ENCODE assay signal across 8 mouse cellular contexts in the genomic region with DNA sequence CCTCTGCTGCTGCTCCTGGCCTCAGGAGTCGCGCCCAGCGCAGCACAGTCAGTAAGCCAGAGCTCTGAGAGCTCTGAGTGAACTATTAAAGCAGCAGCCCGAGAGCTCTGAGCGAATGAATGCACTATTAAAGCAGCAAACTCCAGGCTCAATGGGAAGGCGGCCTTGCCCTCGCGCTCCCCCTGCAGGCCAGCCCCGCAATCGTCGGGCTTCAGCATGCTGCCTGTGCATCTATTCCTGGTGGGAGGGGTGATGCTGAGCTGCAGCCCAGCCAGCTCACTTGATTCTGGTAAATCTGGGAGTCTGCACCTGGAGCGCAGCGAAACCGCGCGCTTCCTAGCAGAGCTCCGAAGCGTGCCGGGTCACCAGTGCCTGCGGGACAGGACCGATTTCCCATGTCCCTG. TPM values are rescaled to one million over a fixed set of nuclear protein-coding genes. Genes with fewer than 3 reads are reported as not detected.
DNase-seq lines count a peak whose midpoint lies in the region; ATAC-seq and TF ChIP-seq lines count a peak whose summit lies in the region.
"Not testable (repeated sequence)": the region's sequence is repeated elsewhere in the genome, so short reads cannot be mapped to it uniquely, and the experiment has no call there.

No protein-coding gene starts in this region.

- ATAC-seq in embryonic facial prominence, embryonic 14.5 days (ENCODE audit: low read depth): peak; percentile 100
- peak; percentile 100 for ATAC-seq in intestine, postnatal 0 days
- ATAC-seq in megakaryocyte, adult 5-6 weeks (ENCODE audit: poor library complexity, severe bottlenecking): peak; percentile 100

- H3K27me3 ChIP-seq in embryonic facial prominence, embryonic 14.5 days (replicated peaks; ENCODE audit: control insufficient read depth, insufficient read depth, low read length); intestine, postnatal 0 days (replicated peaks; ENCODE audit: control insufficient read depth, insufficient read depth, low read length): not testable (repeated sequence)

- peak overlapping the region; percentile 93 for H3K27ac ChIP-seq in embryonic facial prominence, embryonic 14.5 days (replicated peaks; ENCODE audit: low read depth, low read length)
- H3K27ac ChIP-seq in intestine, postnatal 0 days (ENCODE audit: low read depth, low read length): peak overlapping the region; percentile 91; the same call in 1 of the 2 replicates

- peak overlapping the region; percentile 75 for H3K9ac ChIP-seq in embryonic facial prominence, embryonic 14.5 days (ENCODE audit: low read depth, low read length)
- H3K9ac ChIP-seq in intestine, postnatal 0 days (ENCODE audit: low read depth, low read length): peak overlapping the region; percentile 68; the same call in 1 of the 2 replicates

- peak overlapping the region; percentile 49 for H3K4me3 ChIP-seq in embryonic facial prominence, embryonic 14.5 days (ENCODE audit: low read depth, low read length)
- H3K4me3 ChIP-seq in intestine, postnatal 0 days (ENCODE audit: low read depth, low read length): peak overlapping the region; percentile 48

- intact Hi-C loops in left cerebral cortex, postnatal 10 days (cut with DNase I): not testable (repeated sequence)

- WGBS in embryonic facial prominence, embryonic 14.5 days: 0% methylated on average over 8 of the region's 21 CpGs
- WGBS in intestine, postnatal 0 days: 0% methylated on average over 18 of the region's 21 CpGs

- not testable (repeated sequence) for H3K9me3 ChIP-seq in embryonic facial prominence, embryonic 14.5 days (ENCODE audit: control insufficient read depth, low read length); intestine, postnatal 0 days (ENCODE audit: control insufficient read depth)

- H3K36me3 ChIP-seq in embryonic facial prominence, embryonic 14.5 days (ENCODE audit: control insufficient read depth, insufficient read depth, low read length); intestine, postnatal 0 days (ENCODE audit: control insufficient read depth, insufficient read depth): not testable (repeated sequence)

- H3K4me2 ChIP-seq in embryonic facial prominence, embryonic 14.5 days (ENCODE audit: low read depth, low read length): peak overlapping the region; percentile 68
- peak overlapping the region; percentile 85 for H3K4me2 ChIP-seq in intestine, postnatal 0 days (replicated peaks; ENCODE audit: low read depth)

- not testable (repeated sequence) for H3K4me1 ChIP-seq in embryonic facial prominence, embryonic 14.5 days (ENCODE audit: control insufficient read depth, insufficient read depth, low read length); intestine, postnatal 0 days (replicated peaks; ENCODE audit: control insufficient read depth, insufficient read depth, low read length)

- peak; percentile 77 for TF ChIP-seq CTCF in intestine, postnatal 0 days (IDR thresholded peaks at IDR 0.05; ENCODE audit: low read depth)

- DNase-seq in adrenal gland, postnatal 36 days: peak; percentile 82
- peak; percentile 97 for DNase-seq in embryonic facial prominence, embryonic 14.5 days (ENCODE audit: low spot score)
- DNase-seq in heart, adult 18-20 months: peak; percentile 91 to 93
- peak; percentile 82 to 87 for DNase-seq in left cerebral cortex, postnatal 10 days (ENCODE audit: extremely low spot score in 1 of 2, low spot score in 2 of 2)
- DNase-seq in right cerebral cortex, adult 2 months (ENCODE audit: low spot score in 2 of 2): peak; percentile 92 to 95
- peak; percentile 87 to 100 for DNase-seq in urinary bladder, adult 18-20 months (ENCODE audit: low spot score in 2 of 2)

RNA-seq across cellular contexts. Expression of a gene that starts 2.3 kb away (rescaled TPM):
- total RNA-seq in adrenal gland, postnatal 36 days (2021): under 1 TPM in 1 of 2 experiments, not detected in 1; 0.20 TPM
- polyA plus RNA-seq in embryonic facial prominence, embryonic 14.5 days (2014; fragmentation: Nextera tagmentation; extraction: Ambion mirVana): 0.17 and 0.28 TPM in 2 replicates
- total RNA-seq in heart, adult 18-20 months (2021): not detected
- polyA plus RNA-seq in intestine, postnatal 0 days (2015; fragmentation: Nextera tagmentation; extraction: Ambion mirVana): 0.20 TPM in 1 of 2 replicates, not detected in the other
- total RNA-seq in left cerebral cortex, postnatal 10 days (2021): not detected
- not detected in 2 replicates for total RNA-seq in megakaryocyte, adult 5-6 weeks (2015)
- total RNA-seq in megakaryocyte, adult 5-6 weeks (2017): 0.18 and 0.20 TPM in 2 replicates

RNA-seq across cellular contexts. Expression of a gene that starts 3.0 kb away (rescaled TPM):
- not detected for total RNA-seq in adrenal gland, postnatal 36 days (2021)
- not detected in 2 replicates for polyA plus RNA-seq in embryonic facial prominence, embryonic 14.5 days (2014; fragmentation: Nextera tagmentation; extraction: Ambion mirVana)
- not detected for total RNA-seq in heart, adult 18-20 months (2021)
- not detected in 2 replicates for polyA plus RNA-seq in intestine, postnatal 0 days (2015; fragmentation: Nextera tagmentation; extraction: Ambion mirVana)
- not detected for total RNA-seq in left cerebral cortex, postnatal 10 days (2021)
- total RNA-seq in megakaryocyte, adult 5-6 weeks (2015): not detected in 2 replicates
- total RNA-seq in megakaryocyte, adult 5-6 weeks (2017): not detected in 2 replicates

RNA-seq across cellular contexts. Expression of a gene that starts 16.0 kb away (rescaled TPM):
- total RNA-seq in adrenal gland, postnatal 36 days (2021): not detected
- 0.48 TPM in 1 of 2 replicates, not detected in the other for polyA plus RNA-seq in embryonic facial prominence, embryonic 14.5 days (2014; fragmentation: Nextera tagmentation; extraction: Ambion mirVana)
- not detected for total RNA-seq in heart, adult 18-20 months (2021)
- 0.13 TPM in 1 of 2 replicates, not detected in the other for polyA plus RNA-seq in intestine, postnatal 0 days (2015; fragmentation: Nextera tagmentation; extraction: Ambion mirVana)
- total RNA-seq in left cerebral cortex, postnatal 10 days (2021): not detected
- not detected in 2 replicates for total RNA-seq in megakaryocyte, adult 5-6 weeks (2015)
- total RNA-seq in megakaryocyte, adult 5-6 weeks (2017): not detected in 2 replicates

RNA-seq across cellular contexts. Expression of a gene that starts 19.1 kb away (rescaled TPM):
- total RNA-seq in adrenal gland, postnatal 36 days (2021): not detected
- polyA plus RNA-seq in embryonic facial prominence, embryonic 14.5 days (2014; fragmentation: Nextera tagmentation; extraction: Ambion mirVana): not detected in 2 replicates
- total RNA-seq in heart, adult 18-20 months (2021): not detected
- not detected in 2 replicates for polyA plus RNA-seq in intestine, postnatal 0 days (2015; fragmentation: Nextera tagmentation; extraction: Ambion mirVana)
- total RNA-seq in left cerebral cortex, postnatal 10 days (2021): not detected
- not detected in 2 replicates for total RNA-seq in megakaryocyte, adult 5-6 weeks (2015)
- total RNA-seq in megakaryocyte, adult 5-6 weeks (2017): not detected in 2 replicates

RNA-seq across cellular contexts. Expression of a gene that starts 22.0 kb away (rescaled TPM):
- not detected for total RNA-seq in adrenal gland, postnatal 36 days (2021)
- not detected in 2 replicates for polyA plus RNA-seq in embryonic facial prominence, embryonic 14.5 days (2014; fragmentation: Nextera tagmentation; extraction: Ambion mirVana)
- not detected for total RNA-seq in heart, adult 18-20 months (2021)
- polyA plus RNA-seq in intestine, postnatal 0 days (2015; fragmentation: Nextera tagmentation; extraction: Ambion mirVana): not detected in 2 replicates
- not detected for total RNA-seq in left cerebral cortex, postnatal 10 days (2021)
- total RNA-seq in megakaryocyte, adult 5-6 weeks (2015): not detected in 2 replicates
- not detected in 2 replicates for total RNA-seq in megakaryocyte, adult 5-6 weeks (2017)

Comparison
In these comparisons a context has a peak if more than half of its experiments do, and no peak if none do; other contexts are left out.
1. Peak in every context shown above with its lines: DNase-seq, ATAC-seq, H3K4me3 ChIP-seq and H3K27ac ChIP-seq.